Mouse (Mus musculus): Measurements from ENCODE around the gene Xpc.

Gene Xpc

GRCm38 (mm10) chr6:91525544-91525943 lies 9.9 kb upstream of the Xpc start:
- no peak for DNase-seq (ENCODE audit: low spot score in 2 of 2)

DNA sequence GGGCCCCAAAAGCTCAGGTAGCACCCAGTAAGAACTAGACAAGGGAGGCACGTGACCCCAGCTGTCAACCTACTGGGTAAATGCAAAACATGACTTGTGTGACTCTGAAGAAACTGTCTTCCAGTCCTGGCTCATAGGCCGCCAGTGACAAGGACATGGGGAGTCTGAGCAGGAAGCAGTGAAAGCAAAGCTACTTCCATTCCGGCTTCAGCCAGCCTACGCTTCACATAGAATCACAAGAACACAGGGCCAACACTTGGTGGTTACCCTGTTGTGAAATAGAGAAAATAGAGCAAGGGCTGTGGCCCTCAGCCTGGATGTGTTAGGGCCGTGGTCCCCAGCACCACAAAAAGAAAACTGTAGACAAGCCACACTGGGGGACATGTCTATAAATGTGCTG lies 7.1 kb upstream of the Xpc start:
- no peak for DNase-seq (ENCODE audit: low spot score in 2 of 2)

GRCm38 (mm10) chr6:91518454-91519020 lies 2.8 kb upstream of the Xpc start:
- DNase-seq (ENCODE audit: low spot score in 2 of 2) = no peak

- DNase-seq (ENCODE audit: low spot score in 2 of 2) = peak in 1 of 2 experiments; percentile 20
Measured at GRCm38 (mm10) chr6:91514737-91515362, 838 bp downstream of the Xpc start.

DNA sequence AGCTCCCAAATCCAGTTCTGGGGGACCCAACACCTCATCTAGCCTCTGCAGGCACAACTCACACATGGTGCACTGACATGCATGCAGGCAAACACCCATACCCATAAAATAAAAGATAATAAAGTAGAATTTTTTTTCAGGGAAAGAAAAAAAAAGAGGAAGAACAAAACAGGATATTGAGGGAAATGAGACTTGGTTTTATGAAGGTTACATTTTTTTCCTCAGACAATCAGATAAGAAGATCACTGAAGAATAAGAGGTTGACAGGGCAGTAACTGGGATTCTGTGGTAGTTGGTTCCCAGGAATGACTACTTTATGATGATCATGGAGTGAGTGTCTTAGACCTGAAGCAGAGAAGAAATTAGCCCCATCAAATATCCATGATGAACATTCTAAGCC lies 1.6 kb downstream of the Xpc start:
- DNase-seq (ENCODE audit: low spot score in 2 of 2) = no peak

DNA sequence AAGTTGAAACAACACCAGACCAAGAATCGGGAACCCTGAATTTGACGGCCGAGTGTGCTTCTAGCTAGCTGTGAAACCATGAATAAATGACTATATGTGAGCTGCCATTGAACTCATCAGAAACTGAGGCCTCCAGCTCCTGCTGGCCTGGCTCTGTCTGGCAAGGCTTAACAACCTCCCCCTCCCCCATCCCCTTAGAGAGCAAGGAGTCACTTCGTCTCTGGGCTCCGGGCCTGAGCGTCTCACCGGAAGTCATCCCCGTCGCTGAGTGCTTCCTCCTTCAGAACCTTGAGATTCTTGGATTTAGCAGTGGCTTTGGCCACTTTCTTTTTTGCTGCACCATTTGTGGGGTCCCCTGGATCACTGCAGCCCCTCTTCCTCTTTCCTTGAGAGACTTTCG lies 5.5 kb downstream of the Xpc start:
- no peak for DNase-seq (ENCODE audit: low spot score in 2 of 2)

- peak; percentile 81 to 93 for DNase-seq (ENCODE audit: low spot score in 2 of 2)
Measured at GRCm38 (mm10) chr6:91509326-91509725, 6.4 kb downstream of the Xpc start.

- DNase-seq (ENCODE audit: low spot score in 2 of 2) = peak; percentile 51 to 58
Measured at GRCm38 (mm10) chr6:91508041-91508440, 7.6 kb downstream of the Xpc start.

DNA sequence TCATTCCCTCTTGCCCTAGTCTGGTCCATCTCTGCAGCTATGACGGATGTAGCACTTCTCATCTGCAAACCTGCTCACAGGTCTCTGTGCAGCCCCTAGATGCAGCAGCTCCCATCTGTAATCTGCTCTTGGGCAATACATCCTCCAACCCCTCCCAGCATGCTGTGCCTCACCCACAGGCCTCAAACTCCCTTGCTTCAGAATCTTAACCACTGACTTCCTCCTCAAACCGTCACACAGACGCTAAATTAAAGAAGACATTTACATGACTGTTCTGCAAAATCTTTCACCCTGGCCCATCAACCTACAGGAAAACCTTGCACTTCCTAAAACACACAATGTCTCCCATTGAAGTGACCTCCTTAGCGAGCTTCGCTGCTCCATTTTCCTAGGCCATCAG lies 9.7 kb downstream of the Xpc start:
- DNase-seq (ENCODE audit: low spot score in 2 of 2) = peak; percentile 68 to 72

- no peak for DNase-seq (ENCODE audit: low spot score in 2 of 2)
Measured at GRCm38 (mm10) chr6:91503302-91503701, 12.4 kb downstream of the Xpc start.

GRCm38 (mm10) chr6:91494526-91494925 lies 21.2 kb downstream of the Xpc start:
- DNase-seq (ENCODE audit: low spot score in 2 of 2) = no peak

GRCm38 (mm10) chr6:91493053-91493452 lies 22.6 kb downstream of the Xpc start:
- no peak for DNase-seq (ENCODE audit: low spot score in 2 of 2)

- no peak for DNase-seq (ENCODE audit: low spot score in 2 of 2)
Measured at GRCm38 (mm10) chr6:91491004-91491403, 24.7 kb downstream of the Xpc start.

GRCm38 (mm10) chr6:91489872-91490271 lies 25.8 kb downstream of the Xpc start:
- DNase-seq (ENCODE audit: low spot score in 2 of 2) = no peak

GRCm38 (mm10) chr6:91488496-91489212 lies 27.0 kb downstream of the Xpc start:
- DNase-seq (ENCODE audit: low spot score in 2 of 2) = no peak

GRCm38 (mm10) chr6:91486736-91487453 lies 28.8 kb downstream of the Xpc start:
- no peak for DNase-seq (ENCODE audit: low spot score in 2 of 2)

DNA sequence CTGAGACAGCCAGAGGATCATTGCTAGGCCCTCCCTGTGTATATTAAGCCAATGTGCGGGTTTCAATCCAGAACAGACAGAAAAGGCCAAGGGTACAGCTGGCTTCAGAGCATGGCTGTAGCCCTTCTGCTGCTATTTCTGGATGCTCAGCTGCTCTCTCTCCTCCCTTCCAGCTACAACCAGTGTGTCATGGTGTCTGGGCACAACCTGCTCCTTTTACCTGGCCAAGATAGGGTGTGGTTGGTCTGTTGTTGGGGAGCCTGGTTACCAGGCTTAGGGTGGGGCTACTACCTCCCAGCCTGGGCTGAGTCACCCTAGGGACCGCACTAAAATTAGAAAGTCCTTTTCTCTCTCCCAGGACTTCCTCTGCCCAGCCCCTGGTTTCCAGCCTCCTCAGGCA lies 32.3 kb downstream of the Xpc start:
- no peak for DNase-seq (ENCODE audit: low spot score in 2 of 2)

DNA sequence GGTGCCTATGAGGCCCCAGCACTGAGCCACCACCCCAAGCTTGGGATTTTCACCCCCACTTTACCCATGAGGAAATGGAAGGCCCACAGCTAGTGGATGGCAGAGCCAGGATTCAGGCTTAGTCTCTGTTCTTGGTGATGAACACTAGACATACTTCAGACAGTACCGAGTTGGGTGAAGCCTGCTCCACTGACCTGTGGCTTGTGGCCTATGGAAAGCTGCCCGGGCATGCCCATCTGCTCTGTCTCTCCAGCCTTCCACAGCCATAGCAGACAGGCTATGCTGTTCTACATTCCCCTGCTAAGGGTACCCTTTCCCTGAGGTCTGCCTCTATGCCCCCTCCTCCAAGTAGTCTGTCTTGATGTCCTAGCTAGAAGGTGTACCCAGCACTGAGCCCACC lies 39.1 kb downstream of the Xpc start:
- no peak for DNase-seq (ENCODE audit: low spot score in 2 of 2)

DNA sequence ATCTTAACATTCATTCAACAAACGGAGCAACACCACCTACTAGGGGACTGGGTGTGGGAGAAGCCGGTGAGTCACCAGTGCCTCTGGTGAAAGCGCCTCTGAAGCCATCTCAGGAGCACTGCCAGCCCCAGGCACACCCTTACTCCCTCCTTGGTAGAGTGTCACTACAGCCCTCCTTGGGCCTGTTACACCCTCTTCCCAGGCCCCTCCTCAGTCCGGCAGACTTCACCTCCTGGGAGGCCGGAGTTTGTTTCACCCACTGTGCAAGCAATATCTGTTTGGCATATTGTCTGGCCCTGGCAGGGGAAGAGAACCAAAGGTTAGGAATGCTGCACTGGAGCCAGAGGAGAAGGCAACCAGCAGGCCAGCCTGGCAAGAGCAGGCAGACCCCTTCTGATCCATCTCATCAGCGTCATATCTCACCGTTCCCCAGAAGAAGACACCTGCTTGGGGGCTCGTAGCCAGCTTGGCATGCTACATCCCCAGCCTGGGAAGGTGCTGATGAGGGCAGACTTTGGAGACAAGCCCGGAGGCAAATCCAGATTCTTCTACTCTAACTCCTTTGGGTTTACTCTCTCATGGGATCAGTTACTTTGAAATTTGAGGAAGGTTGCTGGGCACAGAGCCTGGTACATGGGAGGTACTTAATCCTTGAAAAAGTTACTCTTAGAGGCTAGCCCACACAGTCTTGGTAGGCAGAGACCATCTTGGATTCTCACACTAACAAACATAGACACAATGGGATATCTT lies 41.1 kb downstream of the Xpc start:
- peak in 1 of 2 experiments; percentile 8 for DNase-seq (ENCODE audit: low spot score in 2 of 2)

DNA sequence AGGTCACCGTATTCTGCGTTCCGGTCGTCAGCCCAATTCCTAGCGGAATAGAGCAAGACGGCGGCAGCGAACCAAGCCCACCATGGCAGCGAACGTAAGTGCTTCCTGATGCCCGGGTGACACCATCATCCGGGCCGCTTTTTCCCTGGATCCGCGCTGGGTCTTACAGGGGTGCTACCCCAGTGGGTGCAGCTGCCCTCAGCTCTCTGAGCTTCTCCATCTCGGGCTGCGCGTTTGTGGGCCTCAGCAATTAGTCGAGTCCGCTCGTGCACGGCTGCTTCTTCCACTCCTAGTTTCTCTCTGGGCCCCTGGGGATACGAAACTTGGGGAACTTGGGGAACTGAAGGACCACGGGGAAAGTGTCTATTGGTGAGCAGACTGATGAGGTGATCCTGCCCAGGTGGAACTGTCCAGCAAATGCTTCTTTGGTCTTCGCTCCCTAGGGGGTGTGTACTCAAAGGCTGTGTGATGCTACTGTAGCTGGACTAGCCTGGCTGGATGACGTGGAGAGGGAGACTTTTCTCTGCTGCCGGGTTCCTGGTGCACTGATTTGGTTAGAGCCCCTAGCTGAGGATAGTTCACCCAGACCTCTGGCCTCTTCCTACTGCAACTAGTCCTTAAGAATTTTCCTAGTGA lies 41.8 kb downstream of the Xpc start:
- no peak for DNase-seq (ENCODE audit: low spot score in 2 of 2)

Data from thymus, postnatal 10 days (tissue).